Mouse (Mus musculus): Measurements from ENCODE around the gene Myg1.

Gene Myg1

DNA sequence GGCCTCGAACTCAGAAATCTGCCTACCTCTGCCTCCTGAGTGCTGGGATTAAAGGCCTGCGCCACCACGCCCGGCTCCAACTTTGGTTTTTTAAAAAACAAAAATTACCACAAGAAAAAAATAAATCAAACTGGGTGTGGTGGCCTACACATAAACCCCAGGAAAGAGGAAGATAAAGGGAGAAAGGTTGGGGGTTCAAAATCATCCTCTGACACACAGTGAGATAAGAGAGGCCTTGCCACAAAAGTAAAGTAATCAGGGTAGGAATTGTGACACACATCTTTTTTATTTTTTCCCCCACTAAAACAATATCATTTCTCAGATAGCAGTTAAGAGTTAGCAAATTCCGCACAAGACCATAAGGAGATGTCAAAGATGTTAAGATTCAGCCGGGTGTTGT lies 52.2 kb downstream of the Myg1 start:
- DNase-seq (ENCODE audit: low spot score in 2 of 2) = no peak

- no peak for DNase-seq (ENCODE audit: low spot score in 2 of 2)
Observed at GRCm38 (mm10) chr15:102386640-102387039, 55.1 kb downstream of the Myg1 start.

Data from heart, adult 9 months (tissue).